In the genomic region with DNA sequence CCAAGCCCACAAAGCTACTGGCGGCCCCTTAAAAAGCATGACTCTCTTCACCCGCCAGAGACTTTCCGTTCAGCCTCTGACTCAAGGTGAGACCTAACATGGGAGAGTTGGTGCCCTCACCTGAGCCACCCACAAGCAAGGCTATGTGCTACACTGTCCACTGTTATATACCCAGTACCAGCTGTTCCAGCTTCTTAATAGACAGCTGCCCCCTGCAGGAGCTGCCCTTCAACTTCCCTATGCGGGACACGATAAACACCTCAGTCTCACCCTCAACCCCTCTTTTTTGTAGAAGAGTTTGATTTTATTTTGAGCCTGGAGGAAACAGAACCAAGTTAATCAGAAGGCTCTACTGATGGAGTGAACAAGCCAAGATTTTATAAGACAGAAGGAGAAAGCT, we compare ENCODE assay signal across 27 mouse cellular contexts. TPM values are rescaled to one million over a fixed set of nuclear protein-coding genes. Genes with fewer than 3 reads are reported as not detected.
DNase-seq lines count a peak whose midpoint lies in the region; ATAC-seq and TF ChIP-seq lines count a peak whose summit lies in the region.
"Had no signal": no experiment of that assay in that cellular context is flagged by ENCODE, and none has a peak within 500 bp of the region (broad histone marks: within the 10 kb centered on the region; RNA-seq: fewer than 3 reads in every experiment).

No protein-coding gene starts in this region.

- H3K4me3 ChIP-seq in forebrain, embryonic 15.5 days = no peak overlapping the region
- no peak overlapping the region for H3K4me3 ChIP-seq in forebrain, embryonic 11.5 days (ENCODE audit: low read depth, low read length)
- H3K4me3 ChIP-seq in hindbrain, embryonic 13.5 days = no peak overlapping the region
- no peak overlapping the region for H3K4me3 ChIP-seq in hindbrain, embryonic 10.5 days
- H3K4me3 ChIP-seq in liver, postnatal 0 days (ENCODE audit: low read depth, low read length) = no peak overlapping the region
- H3K4me3 ChIP-seq: embryonic facial prominence, embryonic 13.5 days; forebrain, embryonic 10.5 days; heart, embryonic 15.5 days; kidney, embryonic 15.5 days; limb, embryonic 10.5 days; limb, embryonic 15.5 days had no signal

- H3K27me3 ChIP-seq in forebrain, embryonic 15.5 days = no peaks in the 10 kb centered on the region
- no peaks in the 10 kb centered on the region for H3K27me3 ChIP-seq in forebrain, embryonic 11.5 days (ENCODE audit: control insufficient read depth, insufficient read depth, low read length)
- H3K27me3 ChIP-seq in hindbrain, embryonic 13.5 days = no peaks in the 10 kb centered on the region
- no peaks in the 10 kb centered on the region for H3K27me3 ChIP-seq in hindbrain, embryonic 10.5 days (ENCODE audit: insufficient read depth, poor library complexity, severe bottlenecking)
- H3K27me3 ChIP-seq in liver, postnatal 0 days (ENCODE audit: insufficient read depth, low read length) = no peaks in the 10 kb centered on the region
- H3K27me3 ChIP-seq: embryonic facial prominence, embryonic 13.5 days; heart, embryonic 15.5 days; kidney, embryonic 15.5 days; limb, embryonic 15.5 days; Patski had no signal

- peaks cover 66% of the 10 kb centered on the region for H3K36me3 ChIP-seq in forebrain, embryonic 15.5 days
- peaks cover 2% of the 10 kb centered on the region; the same call in 1 of the 2 replicates for H3K36me3 ChIP-seq in forebrain, embryonic 11.5 days (ENCODE audit: control insufficient read depth, insufficient read depth, low read length)
- peaks cover 93% of the 10 kb centered on the region for H3K36me3 ChIP-seq in hindbrain, embryonic 13.5 days
- H3K36me3 ChIP-seq in hindbrain, embryonic 10.5 days = peaks cover 98% of the 10 kb centered on the region
- peaks cover 65% of the 10 kb centered on the region for H3K36me3 ChIP-seq in liver, postnatal 0 days (replicated peaks; ENCODE audit: insufficient read depth, low read length)

- H3K9me3 ChIP-seq in forebrain, embryonic 15.5 days = no peaks in the 10 kb centered on the region
- H3K9me3 ChIP-seq in forebrain, embryonic 11.5 days (ENCODE audit: control insufficient read depth, low read length) = no peaks in the 10 kb centered on the region
- H3K9me3 ChIP-seq in hindbrain, embryonic 13.5 days = no peaks in the 10 kb centered on the region
- H3K9me3 ChIP-seq in hindbrain, embryonic 10.5 days = no peaks in the 10 kb centered on the region
- H3K9me3 ChIP-seq in liver, postnatal 0 days (ENCODE audit: low read length) = no peaks in the 10 kb centered on the region
- H3K9me3 ChIP-seq: embryonic facial prominence, embryonic 13.5 days; forebrain, embryonic 10.5 days; heart, embryonic 15.5 days; kidney, embryonic 15.5 days; limb, embryonic 10.5 days; limb, embryonic 15.5 days had no signal

- peak overlapping the region; percentile 78 for H3K27ac ChIP-seq in forebrain, embryonic 15.5 days (replicated peaks)
- H3K27ac ChIP-seq in forebrain, embryonic 11.5 days (ENCODE audit: low read depth, low read length) = no peak overlapping the region
- 0 out of 2 replicates have a peak overlapping the region, but pooled peaks have one; percentile 2 for H3K27ac ChIP-seq in hindbrain, embryonic 13.5 days
- H3K27ac ChIP-seq in hindbrain, embryonic 10.5 days = no peak overlapping the region
- H3K27ac ChIP-seq in liver, postnatal 0 days (ENCODE audit: low read depth) = no peak overlapping the region
- H3K27ac ChIP-seq: embryonic facial prominence, embryonic 13.5 days; forebrain, embryonic 10.5 days; heart, embryonic 15.5 days; hindbrain, embryonic 14.5 days; kidney, embryonic 15.5 days; limb, embryonic 10.5 days; limb, embryonic 15.5 days; macrophage had no signal

- no peak for ATAC-seq in forebrain, embryonic 15.5 days (replicated peaks)
- no peak for ATAC-seq in forebrain, embryonic 11.5 days (replicated peaks; ENCODE audit: low FRiP score)
- ATAC-seq in hindbrain, embryonic 13.5 days (ENCODE audit: low FRiP score) = no peak
- no peak for ATAC-seq in liver, postnatal 0 days
- ATAC-seq in common myeloid progenitor, adult 5-6 weeks (replicated peaks; ENCODE audit: low read depth, poor library complexity, severe bottlenecking) = 0 out of 2 replicates have a peak, but pooled peaks have one; percentile 22
- ATAC-seq: Patski had no signal

- H3K4me2 ChIP-seq in forebrain, embryonic 15.5 days (replicated peaks) = no peak overlapping the region
- no peak overlapping the region for H3K4me2 ChIP-seq in forebrain, embryonic 11.5 days (ENCODE audit: low read depth, low read length, severe bottlenecking)
- H3K4me2 ChIP-seq in hindbrain, embryonic 13.5 days = no peak overlapping the region
- no peak overlapping the region for H3K4me2 ChIP-seq in liver, postnatal 0 days (ENCODE audit: low read depth, low read length)
- H3K4me2 ChIP-seq: embryonic facial prominence, embryonic 13.5 days; heart, embryonic 15.5 days; hindbrain, embryonic 14.5 days; kidney, embryonic 15.5 days; limb, embryonic 15.5 days had no signal

- no peak for TF ChIP-seq EP300 in liver, postnatal 0 days (IDR thresholded peaks at IDR 0.05; ENCODE audit: low read depth)

- 93% methylated on average over 5 of the region's 5 CpGs for whole genome bisulfite sequencing in forebrain, embryonic 15.5 days
- WGBS in forebrain, embryonic 11.5 days = 91% methylated on average over 5 of the region's 5 CpGs
- WGBS in hindbrain, embryonic 13.5 days = 93% methylated on average over 5 of the region's 5 CpGs
- 91% methylated on average over 5 of the region's 5 CpGs for WGBS in hindbrain, embryonic 10.5 days
- WGBS in liver, postnatal 0 days (ENCODE audit: insufficient replicate concordance) = 81% methylated on average over 5 of the region's 5 CpGs

- H3K4me1 ChIP-seq in forebrain, embryonic 15.5 days = peaks cover 10% of the 10 kb centered on the region
- no peaks in the 10 kb centered on the region for H3K4me1 ChIP-seq in forebrain, embryonic 11.5 days (replicated peaks; ENCODE audit: control insufficient read depth, insufficient read depth, low read length)
- H3K4me1 ChIP-seq in hindbrain, embryonic 13.5 days (replicated peaks) = 0 out of 2 replicates have a peak, but pooled peaks cover under 1% of the 10 kb centered on the region
- no peaks in the 10 kb centered on the region for H3K4me1 ChIP-seq in hindbrain, embryonic 10.5 days (replicated peaks)
- no peaks in the 10 kb centered on the region for H3K4me1 ChIP-seq in liver, postnatal 0 days (ENCODE audit: insufficient read depth)
- H3K4me1 ChIP-seq: embryonic facial prominence, embryonic 13.5 days; forebrain, embryonic 10.5 days; heart, embryonic 15.5 days; kidney, embryonic 15.5 days; limb, embryonic 10.5 days; limb, embryonic 15.5 days had no signal

- H3K9ac ChIP-seq in forebrain, embryonic 15.5 days (replicated peaks) = no peak overlapping the region
- H3K9ac ChIP-seq in forebrain, embryonic 11.5 days (ENCODE audit: low read length) = no peak overlapping the region
- H3K9ac ChIP-seq in hindbrain, embryonic 13.5 days = no peak overlapping the region
- no peak overlapping the region for H3K9ac ChIP-seq in liver, postnatal 0 days (replicated peaks)
- H3K9ac ChIP-seq: embryonic facial prominence, embryonic 13.5 days; heart, embryonic 15.5 days; hindbrain, embryonic 14.5 days; kidney, embryonic 15.5 days; limb, embryonic 15.5 days had no signal

- 0 out of 2 replicates have a peak, but pooled peaks have one; percentile 3 for TF ChIP-seq CTCF in liver, postnatal 0 days (IDR thresholded peaks at IDR 0.05; ENCODE audit: low read depth)

- DNase-seq in forebrain, embryonic 11.5 days (ENCODE audit: low spot score) = no peak
- no peak for DNase-seq in hindbrain, embryonic 10.5 days (ENCODE audit: low spot score)
- DNase-seq in liver, postnatal 0 days = no peak
- DNase-seq in liver = no peak
- DNase-seq: adrenal gland, postnatal 10 days; cerebellum, adult 9-10 months; gastrocnemius, postnatal 25 days; heart, postnatal 36 days; kidney, adult 18-20 months; layer of hippocampus, adult 9-11 months; lung, postnatal 10 days; midbrain, embryonic 14.5 days; right cerebral cortex, adult 18-20 months; right cerebral cortex, postnatal 4 days; thymus, postnatal 4 days had no signal

RNA-seq across cellular contexts. Expression of a gene that starts 7.4 kb away (rescaled TPM):
- polyA plus RNA-seq in forebrain, embryonic 15.5 days (2015; fragmentation: Nextera tagmentation; extraction: Ambion mirVana) = 142 and 149 TPM in 2 replicates
- 155 and 161 TPM in 2 replicates for polyA plus RNA-seq in forebrain, embryonic 11.5 days (2014; fragmentation: Nextera tagmentation; extraction: Ambion mirVana)
- 134 and 142 TPM in 2 replicates for polyA plus RNA-seq in hindbrain, embryonic 13.5 days (2015; fragmentation: Nextera tagmentation; extraction: Ambion mirVana)
- 167 and 171 TPM in 2 replicates for polyA plus RNA-seq in hindbrain, embryonic 10.5 days (2016; fragmentation: Nextera tagmentation; extraction: Ambion mirVana)
- polyA plus RNA-seq in liver, postnatal 0 days (2015; fragmentation: Nextera tagmentation; extraction: Ambion mirVana) = 34.4 and 35.6 TPM in 2 replicates
- 63.2 and 110 TPM in 2 replicates for total RNA-seq in common myeloid progenitor, adult 5-6 weeks (2017)

RNA-seq across cellular contexts. Expression of a gene that starts 7.5 kb away (rescaled TPM):
- 43.7 and 50.5 TPM in 2 replicates for polyA plus RNA-seq in forebrain, embryonic 15.5 days (2015; fragmentation: Nextera tagmentation; extraction: Ambion mirVana)
- 38.2 and 43.6 TPM in 2 replicates for polyA plus RNA-seq in forebrain, embryonic 11.5 days (2014; fragmentation: Nextera tagmentation; extraction: Ambion mirVana)
- 33.0 and 36.7 TPM in 2 replicates for polyA plus RNA-seq in hindbrain, embryonic 13.5 days (2015; fragmentation: Nextera tagmentation; extraction: Ambion mirVana)
- polyA plus RNA-seq in hindbrain, embryonic 10.5 days (2016; fragmentation: Nextera tagmentation; extraction: Ambion mirVana) = 38.6 and 42.3 TPM in 2 replicates
- polyA plus RNA-seq in liver, postnatal 0 days (2015; fragmentation: Nextera tagmentation; extraction: Ambion mirVana) = 16.5 and 19.3 TPM in 2 replicates
- total RNA-seq in common myeloid progenitor, adult 5-6 weeks (2017) = 9.4 and 9.8 TPM in 2 replicates

RNA-seq across cellular contexts. Expression of a gene that starts 23.0 kb away (rescaled TPM):
- polyA plus RNA-seq in forebrain, embryonic 15.5 days (2015; fragmentation: Nextera tagmentation; extraction: Ambion mirVana) = 79.1 and 84.1 TPM in 2 replicates
- polyA plus RNA-seq in forebrain, embryonic 11.5 days (2014; fragmentation: Nextera tagmentation; extraction: Ambion mirVana) = 56.9 and 59.8 TPM in 2 replicates
- 69.6 and 70.8 TPM in 2 replicates for polyA plus RNA-seq in hindbrain, embryonic 13.5 days (2015; fragmentation: Nextera tagmentation; extraction: Ambion mirVana)
- 39.5 and 44.4 TPM in 2 replicates for polyA plus RNA-seq in hindbrain, embryonic 10.5 days (2016; fragmentation: Nextera tagmentation; extraction: Ambion mirVana)
- polyA plus RNA-seq in liver, postnatal 0 days (2015; fragmentation: Nextera tagmentation; extraction: Ambion mirVana) = 7.2 and 7.3 TPM in 2 replicates
- total RNA-seq in common myeloid progenitor, adult 5-6 weeks (2017) = 29.3 and 37.8 TPM in 2 replicates

RNA-seq across cellular contexts. Expression of a gene that starts 23.1 kb away (rescaled TPM):
- polyA plus RNA-seq in forebrain, embryonic 15.5 days (2015; fragmentation: Nextera tagmentation; extraction: Ambion mirVana) = 23.7 and 24.6 TPM in 2 replicates
- polyA plus RNA-seq in forebrain, embryonic 11.5 days (2014; fragmentation: Nextera tagmentation; extraction: Ambion mirVana) = 44.7 and 48.7 TPM in 2 replicates
- polyA plus RNA-seq in hindbrain, embryonic 13.5 days (2015; fragmentation: Nextera tagmentation; extraction: Ambion mirVana) = 14.3 and 16.2 TPM in 2 replicates
- polyA plus RNA-seq in hindbrain, embryonic 10.5 days (2016; fragmentation: Nextera tagmentation; extraction: Ambion mirVana) = 28.8 and 36.5 TPM in 2 replicates
- 13.2 and 13.9 TPM in 2 replicates for polyA plus RNA-seq in liver, postnatal 0 days (2015; fragmentation: Nextera tagmentation; extraction: Ambion mirVana)
- total RNA-seq in common myeloid progenitor, adult 5-6 weeks (2017) = 52.3 and 64.8 TPM in 2 replicates

Comparison
In these comparisons a context has a peak if more than half of its experiments do, and no peak if none do; other contexts are left out.
1. H3K27ac ChIP-seq: peak in forebrain, embryonic 15.5 days (single experiment) and hindbrain, embryonic 13.5 days (single experiment); none in forebrain, embryonic 11.5 days (single experiment), hindbrain, embryonic 10.5 days (single experiment) and liver, postnatal 0 days (single experiment).